19 mouse cellular contexts compared by ENCODE assay signal in the genomic region with DNA sequence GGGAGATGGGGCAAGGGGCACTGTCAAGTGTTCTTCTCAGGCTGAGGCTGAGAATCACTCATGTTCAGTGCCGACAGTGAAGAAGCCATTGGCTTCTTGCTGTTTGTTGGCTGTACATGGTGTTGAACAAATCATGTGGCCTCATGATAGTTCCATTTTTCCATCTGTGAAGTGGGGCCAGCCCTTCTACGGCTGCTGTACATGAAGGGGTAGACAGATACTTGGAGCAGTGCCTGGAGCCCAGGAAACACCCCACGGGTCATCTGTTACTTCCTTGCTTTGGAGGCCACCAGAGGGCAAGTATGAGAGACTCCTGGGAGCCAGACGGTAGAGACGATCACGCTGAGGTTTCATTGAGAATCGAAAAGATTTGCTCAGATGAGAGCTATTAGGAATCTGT. TPM values are rescaled to one million over a fixed set of nuclear protein-coding genes. Genes with fewer than 3 reads are reported as not detected.
"Had no signal": no experiment of that assay in that cellular context is flagged by ENCODE, and none has a peak within 500 bp of the region (broad histone marks: within the 10 kb centered on the region; RNA-seq: fewer than 3 reads in every experiment).

No protein-coding gene starts in this region.

- H3K9ac ChIP-seq: liver, embryonic 14.5 days; midbrain, embryonic 12.5 days; neural tube, embryonic 13.5 days; stomach, embryonic 15.5 days had no signal

- H3K4me3 ChIP-seq: layer of hippocampus, adult 2 months; megakaryocyte, embryonic 14.5 days; midbrain, embryonic 12.5 days; neural tube, embryonic 13.5 days; stomach, embryonic 15.5 days had no signal

- ATAC-seq: hindbrain, postnatal 0 days; midbrain, embryonic 16.5 days had no signal

- H3K9me3 ChIP-seq: megakaryocyte, embryonic 14.5 days; midbrain, embryonic 12.5 days; neural tube, embryonic 13.5 days; stomach, embryonic 15.5 days had no signal

- H3K27me3 ChIP-seq: midbrain, embryonic 12.5 days; neural tube, embryonic 13.5 days; stomach, embryonic 15.5 days had no signal

- DNase-seq: kidney, adult 11 months; kidney, adult 9 months; kidney, postnatal 10 days; kidney, postnatal 4 days; liver; retina, postnatal 1 day; right cerebral cortex, postnatal 4 days; spleen, adult 18-20 months; thymus, adult 2 months; thymus, postnatal 36 days had no signal

- H3K27ac ChIP-seq: hindbrain, postnatal 0 days; layer of hippocampus, adult 2 months; liver, embryonic 14.5 days; macrophage; midbrain, embryonic 12.5 days; neural tube, embryonic 13.5 days; stomach, embryonic 15.5 days had no signal

- H3K4me1 ChIP-seq: megakaryocyte, embryonic 14.5 days had no signal

- H3K36me3 ChIP-seq: midbrain, embryonic 12.5 days; neural tube, embryonic 13.5 days had no signal

- H3K4me2 ChIP-seq: midbrain, embryonic 12.5 days; neural tube, embryonic 13.5 days; stomach, embryonic 15.5 days had no signal

RNA-seq across cellular contexts. Expression of gene Tcf7l1, which starts 46.7 kb away (rescaled TPM):
- polyA plus RNA-seq: macrophage had no signal
